Mouse (Mus musculus): ENCODE measurements around the gene Psmb9.
A peak's percentile ranks its signal among the peaks of the same experiment; 100 is the strongest.

The Psmb9 gene

DNA sequence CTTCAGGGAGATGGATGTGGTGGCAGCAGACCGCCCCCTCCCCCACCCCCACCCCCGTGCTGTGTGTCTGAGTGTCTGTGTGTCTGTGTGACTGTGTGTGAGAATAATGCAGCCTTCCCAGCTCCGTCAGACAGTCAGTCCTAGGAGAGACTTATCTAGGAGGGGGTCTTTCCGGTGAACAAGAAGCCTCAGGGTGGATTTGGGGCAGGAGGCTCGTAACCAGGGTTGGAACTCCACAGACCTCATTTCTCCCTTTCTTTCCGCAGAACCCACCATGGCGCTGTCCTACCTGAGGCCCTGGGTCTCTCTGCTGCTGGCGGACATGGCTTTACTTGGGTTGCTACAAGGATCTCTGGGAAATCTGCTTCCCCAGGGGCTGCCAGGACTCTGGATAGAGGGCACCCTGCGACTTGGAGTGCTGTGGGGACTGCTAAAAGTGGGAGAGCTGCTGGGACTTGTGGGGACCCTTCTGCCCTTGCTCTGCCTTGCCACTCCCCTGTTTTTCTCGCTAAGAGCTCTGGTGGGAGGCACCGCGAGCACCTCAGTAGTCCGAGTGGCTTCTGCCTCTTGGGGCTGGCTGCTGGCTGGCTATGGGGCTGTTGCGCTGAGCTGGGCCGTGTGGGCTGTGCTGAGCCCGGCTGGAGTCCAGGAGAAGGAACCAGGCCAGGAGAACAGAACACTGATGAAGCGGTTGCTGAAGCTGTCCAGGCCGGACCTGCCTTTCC lies 17.6 kb upstream of the Psmb9 start:
- peak; percentile 52 for DNase-seq

DNA sequence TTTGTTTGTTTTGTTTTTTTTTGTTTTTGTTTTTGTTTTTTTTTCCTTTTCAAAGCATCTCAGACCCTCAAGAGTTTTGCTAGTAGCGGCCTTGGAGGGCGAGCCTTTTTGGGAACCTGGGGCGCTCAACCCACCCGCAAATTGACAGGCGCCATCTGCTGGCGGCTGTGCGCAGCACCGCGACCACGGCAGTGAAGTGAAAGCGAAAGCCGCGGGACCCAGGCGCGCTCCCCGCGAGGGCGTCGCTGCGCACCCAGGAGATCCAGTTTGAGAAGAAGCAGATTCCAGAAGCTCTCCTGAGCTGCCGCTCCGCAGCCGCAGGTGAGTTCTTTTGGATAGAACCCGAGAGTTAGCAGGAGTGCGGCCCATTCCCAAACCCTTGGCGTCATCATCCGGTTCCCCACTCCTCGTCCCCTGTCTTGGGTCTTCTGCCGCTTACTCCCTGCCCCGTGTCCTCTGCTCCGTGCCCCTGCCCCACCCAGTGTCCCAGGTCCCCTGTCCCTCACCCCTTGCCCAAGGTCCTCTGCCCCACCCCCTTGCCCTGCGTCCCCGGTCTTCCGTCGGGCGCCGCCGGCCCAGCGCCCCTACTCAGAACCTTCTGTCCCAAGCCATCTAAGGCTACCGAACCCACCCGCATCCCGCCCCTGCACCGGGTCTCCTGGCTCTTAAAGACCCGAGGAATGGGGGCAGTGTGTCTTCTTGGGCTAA lies 16.9 kb upstream of the Psmb9 start:
- DNase-seq = peak; percentile 94

DNA sequence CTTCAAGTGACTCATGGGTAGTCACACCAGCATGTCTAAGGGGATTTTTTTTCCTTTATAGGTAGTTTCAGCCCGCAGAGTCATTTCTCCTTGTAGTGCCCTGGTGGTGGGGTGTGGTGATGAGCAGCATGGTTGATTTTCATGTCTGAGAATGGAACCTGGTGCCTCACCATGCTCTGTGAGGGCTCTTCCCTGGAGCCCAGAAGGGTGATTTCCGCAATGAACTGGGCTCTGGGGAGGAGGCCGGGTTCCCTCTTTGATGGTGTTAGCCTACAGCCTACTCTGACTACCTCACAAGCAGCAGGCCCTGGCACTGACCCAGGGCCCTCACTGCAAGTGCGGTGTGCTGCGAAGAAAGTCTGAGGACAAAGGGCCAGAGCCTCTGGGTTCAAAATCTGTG lies 15.9 kb upstream of the Psmb9 start, which contains the start of gene Tap2:
Gene Tap2 (plus strand): TSS at position 84 of the 400 bp plus-strand sequence.
- DNase-seq = no peak

DNA sequence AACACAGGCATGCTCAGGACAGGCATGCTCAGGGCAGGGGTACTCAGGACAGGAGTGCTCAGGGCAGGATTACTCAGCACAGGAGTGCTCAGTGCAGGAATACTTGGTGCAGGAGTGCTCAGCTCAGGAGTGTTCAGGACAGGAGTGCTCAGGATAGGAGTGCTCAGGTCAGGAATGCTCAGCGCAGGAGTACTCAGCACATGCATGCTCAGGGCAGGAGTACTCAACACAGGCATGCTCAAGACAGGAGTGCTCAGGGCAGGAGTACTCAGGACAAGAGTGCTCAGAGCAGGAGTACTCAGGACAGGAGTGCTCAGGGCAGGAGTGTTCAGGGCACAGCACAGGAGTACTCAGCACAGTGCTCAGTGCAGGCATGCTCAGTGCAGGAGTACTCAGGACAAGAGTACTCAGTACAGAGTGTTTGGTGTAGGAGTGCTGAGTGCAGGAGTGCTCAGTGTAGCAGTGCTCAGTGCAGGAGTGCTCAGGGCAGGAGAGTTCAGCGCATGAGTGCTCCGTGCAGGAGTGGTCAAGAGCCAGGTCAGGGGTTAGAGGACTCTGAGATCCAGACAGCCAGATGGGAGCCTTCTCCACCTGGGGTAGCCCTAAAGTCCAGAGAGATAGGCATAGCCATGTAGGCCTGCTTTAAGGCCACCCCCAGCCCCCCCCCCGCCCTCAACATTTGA lies 15.3 kb upstream of the Psmb9 start:
- no peak for DNase-seq

DNA sequence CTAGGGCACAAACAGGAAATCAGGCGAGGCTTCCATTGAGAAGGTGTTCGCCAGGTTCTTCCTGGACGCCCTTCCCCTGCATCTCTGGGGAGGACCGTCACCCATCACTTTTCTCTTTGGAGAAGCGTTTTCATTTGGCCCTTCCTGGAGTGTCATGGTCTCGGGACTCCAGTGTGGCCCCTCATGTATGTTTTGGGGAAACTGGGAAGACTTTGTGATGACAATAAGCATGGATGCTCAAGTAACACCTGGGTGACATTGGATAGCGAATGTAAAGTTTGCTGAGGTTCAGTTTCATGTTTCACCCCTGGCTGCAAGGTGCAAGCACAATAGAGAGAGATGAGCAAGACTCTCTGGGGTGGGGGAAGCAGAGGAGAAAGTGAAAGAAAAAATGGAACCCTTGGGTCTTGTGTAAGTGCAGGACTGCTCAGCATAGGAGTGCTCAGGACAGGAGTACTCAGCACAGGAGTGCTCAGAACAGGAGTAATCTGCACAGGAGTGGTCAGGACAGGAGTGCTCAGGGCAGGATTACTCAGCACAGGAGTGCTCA lies 14.0 kb upstream of the Psmb9 start:
- DNase-seq = no peak

DNA sequence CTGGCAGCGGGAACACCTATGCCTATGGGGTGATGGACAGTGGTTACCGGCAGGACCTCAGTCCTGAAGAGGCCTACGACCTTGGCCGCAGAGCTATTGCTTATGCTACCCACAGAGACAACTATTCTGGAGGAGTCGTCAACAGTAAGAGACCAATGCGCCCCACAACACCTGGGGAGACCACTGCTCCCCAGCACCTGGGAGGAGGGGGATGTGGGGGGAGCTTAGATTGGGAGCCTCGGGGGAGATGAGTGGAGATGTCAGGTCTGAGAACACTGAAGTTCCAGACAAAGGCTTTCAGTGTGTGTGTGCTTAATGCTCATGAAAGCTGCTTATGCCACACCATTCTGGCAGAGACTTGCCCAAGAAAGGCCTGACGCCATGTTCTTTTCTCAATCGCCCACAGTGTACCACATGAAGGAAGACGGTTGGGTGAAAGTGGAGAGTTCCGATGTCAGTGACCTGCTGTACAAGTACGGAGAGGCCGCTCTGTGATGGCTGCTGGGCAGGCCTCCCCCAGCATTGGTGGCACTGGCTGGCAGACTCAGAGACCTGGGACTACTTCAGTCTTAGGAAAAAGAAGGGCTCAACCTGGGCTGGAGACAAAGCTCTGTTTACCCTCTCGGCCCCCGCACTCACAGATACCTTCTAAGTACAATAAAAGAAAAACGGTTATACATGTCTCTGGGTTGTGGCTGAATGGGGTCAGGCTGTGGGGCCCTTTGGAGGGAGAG lies 13.4 kb upstream of the Psmb9 start:
- DNase-seq = no peak

DNA sequence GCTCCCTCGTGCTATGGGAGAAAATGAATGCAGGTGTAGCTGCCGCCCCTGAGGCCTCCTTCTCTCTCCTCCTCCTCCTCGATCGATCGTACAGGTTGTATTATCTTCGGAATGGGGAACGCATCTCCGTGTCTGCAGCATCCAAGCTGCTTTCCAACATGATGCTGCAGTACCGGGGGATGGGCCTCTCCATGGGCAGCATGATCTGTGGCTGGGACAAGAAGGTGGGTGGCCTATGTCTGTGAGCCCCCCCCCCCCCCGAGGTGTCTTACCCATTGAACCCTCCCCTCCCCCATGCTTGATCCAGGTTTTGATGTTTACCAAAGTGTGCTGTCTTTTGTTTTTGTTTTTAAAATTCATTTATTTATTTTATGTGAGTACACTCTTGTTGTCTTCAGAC lies 12.5 kb upstream of the Psmb9 start:
- DNase-seq = no peak

DNA sequence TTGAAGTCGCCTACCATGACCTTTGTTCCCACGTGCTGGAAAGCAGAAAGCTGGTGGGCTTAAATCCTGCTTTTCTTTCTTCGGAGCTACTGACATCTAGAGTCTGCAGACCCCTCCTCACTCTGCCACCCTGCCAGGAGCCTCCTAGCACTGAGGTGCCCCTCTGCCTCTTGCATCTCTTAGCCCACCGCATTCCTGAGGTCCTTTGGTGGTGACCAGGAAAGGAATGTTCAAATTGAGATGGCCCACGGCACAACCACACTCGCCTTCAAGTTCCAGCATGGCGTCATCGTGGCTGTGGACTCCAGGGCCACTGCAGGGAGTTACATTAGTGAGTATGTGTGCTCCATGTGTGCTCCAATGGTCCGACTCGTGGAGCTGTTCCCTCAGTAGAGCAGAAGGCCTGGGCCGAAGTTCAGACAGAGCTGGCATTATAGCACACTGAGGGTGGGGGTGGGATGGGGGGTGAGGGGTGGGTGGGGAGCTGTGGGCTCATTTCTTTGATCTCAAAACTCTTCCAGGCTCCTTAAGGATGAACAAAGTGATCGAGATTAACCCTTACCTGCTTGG lies 11.6 kb upstream of the Psmb9 start:
- no peak for DNase-seq

DNA sequence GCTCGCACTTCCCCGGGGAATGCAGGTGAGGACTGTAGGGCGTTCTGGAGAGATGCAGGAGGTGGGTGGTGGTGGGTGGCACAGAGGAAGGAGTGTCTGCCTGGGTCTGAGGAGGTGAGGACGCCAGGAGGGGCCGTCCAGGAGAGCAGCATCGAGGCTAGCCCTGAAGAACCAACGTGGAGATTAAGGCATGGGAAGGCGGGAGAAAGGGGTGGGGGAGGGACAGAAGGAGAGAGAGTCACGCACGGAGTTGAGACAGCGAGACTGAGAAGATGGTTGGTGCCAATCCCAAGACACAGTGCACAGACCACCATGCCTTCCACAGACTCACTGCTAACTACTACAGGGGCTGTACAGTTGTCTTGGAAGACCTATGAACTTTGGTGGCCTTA lies 11.0 kb upstream of the Psmb9 start:
- no peak for DNase-seq

DNA sequence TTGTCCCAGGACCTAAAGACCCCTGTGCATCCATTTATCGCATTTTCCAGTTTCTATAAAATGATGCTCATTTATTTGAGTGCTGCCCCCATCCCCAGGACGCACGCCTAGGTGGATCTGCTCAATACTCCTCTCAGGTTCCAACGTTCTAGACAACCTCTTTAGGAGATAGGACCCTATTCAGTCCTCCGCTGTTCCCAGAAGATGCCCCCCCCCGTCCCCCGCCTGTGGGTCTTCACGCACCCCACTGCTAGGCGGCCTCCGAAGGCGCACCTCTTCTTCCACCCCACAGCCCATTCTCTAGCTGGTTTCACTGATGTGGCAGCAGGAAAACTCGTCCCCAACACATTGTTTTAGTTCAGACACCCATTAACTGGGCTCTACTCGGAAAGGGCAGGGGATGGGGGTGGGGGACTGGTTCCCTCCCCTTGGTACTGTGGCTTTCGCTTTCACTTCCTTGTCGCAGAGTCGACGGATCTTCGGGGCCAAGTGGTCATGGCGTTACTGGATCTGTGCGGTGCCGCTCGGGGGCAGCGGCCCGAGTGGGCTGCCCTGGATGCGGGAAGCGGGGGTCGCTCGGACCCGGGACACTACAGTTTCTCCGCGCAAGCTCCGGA lies 10.4 kb upstream of the Psmb9 start:
- peak; percentile 69 for DNase-seq

DNA sequence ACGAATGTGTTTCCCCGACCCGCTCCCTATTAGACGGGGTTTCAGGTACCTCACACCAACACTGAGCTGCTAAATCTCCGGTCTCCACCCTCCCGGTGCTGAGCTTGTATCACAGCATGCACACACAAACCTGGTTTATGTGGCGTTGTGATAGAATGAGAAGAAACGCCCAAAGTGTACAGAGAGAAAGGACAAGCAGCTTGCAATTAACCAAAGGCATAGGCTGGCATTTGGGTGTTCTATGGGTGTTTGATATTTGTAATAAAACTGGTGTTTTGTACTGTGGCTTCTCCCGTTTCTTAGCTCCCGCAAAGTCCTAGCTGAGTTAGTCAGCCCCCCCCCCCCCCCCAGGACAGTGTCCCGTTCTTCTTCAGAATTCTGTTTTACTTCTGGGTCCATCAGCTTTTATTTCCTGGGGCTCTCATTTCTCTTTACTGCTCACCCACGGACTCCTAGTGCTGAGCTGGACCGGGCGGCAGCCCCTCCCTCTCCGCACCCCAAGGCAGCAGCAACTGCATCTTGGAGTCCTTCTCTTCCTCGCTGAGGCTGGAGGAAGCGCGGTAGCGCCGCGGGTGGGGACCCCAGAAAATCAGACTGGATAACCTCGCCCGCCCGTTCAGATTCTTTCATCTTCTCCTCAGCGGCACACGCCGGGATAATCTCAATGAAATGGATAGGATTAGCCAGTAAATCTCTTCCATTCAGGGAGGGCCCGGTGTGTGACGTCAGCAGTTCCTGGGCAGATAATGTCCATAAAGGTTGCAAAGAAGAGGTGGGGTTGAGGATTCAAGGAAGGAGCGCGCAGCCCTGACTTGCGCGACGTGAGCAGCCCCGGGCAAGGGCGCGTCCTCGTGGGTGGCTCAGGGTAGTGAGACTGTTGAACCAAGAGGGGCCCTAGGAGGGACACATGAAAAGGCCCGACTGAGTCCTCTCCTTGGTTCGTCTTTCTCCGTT lies 9.7 kb upstream of the Psmb9 start, which contains the start of gene Psmb8:
Gene Psmb8 (plus strand): TSS at position 781 of the 954 bp plus-strand sequence.
- peak; percentile 97 for DNase-seq

DNA sequence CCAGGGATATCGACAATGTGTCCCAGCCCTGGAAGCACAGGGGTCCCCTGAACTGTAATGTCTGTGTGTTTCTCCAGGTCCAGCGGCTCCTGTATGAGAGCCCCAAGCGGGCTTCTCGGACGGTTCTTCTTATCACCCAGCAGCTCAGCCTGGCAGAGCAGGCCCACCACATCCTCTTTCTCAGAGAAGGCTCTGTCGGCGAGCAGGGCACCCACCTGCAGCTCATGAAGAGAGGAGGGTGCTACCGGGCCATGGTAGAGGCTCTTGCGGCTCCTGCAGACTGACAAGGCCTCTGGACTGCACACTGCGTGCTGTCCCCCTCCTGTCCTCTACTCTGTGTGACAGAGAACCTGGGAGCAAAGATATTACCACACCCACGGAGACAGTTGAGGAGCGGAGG lies 8.9 kb upstream of the Psmb9 start:
- no peak for DNase-seq

DNA sequence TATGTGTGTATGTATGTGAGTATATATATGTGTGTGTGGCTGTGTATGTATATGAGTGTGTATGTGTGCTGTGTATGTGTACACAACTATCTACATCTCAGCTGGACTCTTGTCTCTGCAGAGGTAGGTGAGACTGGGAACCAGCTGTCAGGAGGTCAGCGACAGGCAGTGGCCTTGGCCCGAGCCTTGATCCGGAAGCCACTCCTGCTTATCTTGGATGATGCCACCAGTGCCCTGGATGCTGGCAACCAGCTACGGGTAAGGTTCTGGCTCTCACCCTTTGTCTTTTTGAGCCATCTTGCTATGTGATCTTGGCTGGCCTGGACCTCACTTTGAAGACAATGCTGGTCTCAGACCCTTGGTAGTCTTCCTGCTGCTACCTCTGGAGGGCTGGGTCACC lies 7.2 kb upstream of the Psmb9 start:
- DNase-seq = no peak

DNA sequence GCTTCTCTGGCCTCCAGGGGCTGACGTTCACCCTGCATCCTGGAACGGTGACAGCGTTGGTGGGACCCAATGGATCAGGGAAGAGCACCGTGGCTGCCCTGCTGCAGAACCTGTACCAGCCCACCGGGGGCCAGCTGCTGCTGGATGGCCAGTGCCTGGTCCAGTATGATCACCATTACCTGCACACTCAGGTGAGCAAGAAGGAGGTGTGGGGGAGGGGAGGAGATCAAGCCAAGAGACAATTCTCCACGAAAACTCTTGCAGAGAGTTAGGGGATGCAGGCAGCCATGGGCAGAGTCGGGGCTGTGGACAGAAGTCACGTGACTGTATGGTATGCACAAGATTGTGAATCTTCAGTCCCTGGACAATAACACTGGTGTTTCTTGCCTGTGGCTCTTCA lies 5.9 kb upstream of the Psmb9 start:
- DNase-seq = no peak

DNA sequence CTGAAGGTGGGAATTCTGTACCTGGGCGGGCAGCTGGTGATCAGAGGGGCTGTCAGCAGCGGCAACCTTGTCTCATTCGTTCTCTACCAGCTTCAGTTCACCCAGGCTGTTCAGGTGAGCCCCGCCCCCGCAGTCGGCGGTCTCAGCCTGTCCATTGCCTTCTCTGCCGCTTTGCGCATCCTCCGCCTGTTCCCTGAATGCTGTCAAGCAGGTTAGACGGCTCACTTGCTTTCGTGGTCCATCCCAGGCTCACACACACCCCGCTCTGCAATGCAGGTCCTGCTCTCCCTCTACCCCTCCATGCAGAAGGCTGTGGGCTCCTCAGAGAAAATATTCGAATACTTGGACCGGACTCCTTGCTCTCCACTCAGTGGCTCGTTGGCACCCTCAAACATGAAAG lies 5.3 kb upstream of the Psmb9 start:
- no peak for DNase-seq

DNA sequence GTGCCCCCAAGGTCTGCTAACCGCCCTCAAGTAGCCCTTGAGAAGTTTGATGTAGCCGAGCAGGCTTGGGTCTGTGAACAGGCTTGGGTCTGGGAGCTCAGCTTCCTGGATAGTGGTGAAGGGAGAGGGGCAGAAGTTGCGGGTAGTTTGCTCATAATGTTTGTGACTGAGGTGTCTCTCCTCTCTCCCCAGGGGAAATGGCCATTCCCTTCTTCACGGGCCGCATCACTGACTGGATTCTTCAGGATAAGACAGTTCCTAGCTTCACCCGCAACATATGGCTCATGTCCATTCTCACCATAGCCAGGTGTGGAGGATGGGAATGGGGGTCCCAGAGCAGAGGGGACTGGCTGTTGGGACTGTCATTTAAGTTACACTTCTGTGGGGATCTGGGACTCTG lies 1.4 kb upstream of the Psmb9 start:
- no peak for DNase-seq

DNA sequence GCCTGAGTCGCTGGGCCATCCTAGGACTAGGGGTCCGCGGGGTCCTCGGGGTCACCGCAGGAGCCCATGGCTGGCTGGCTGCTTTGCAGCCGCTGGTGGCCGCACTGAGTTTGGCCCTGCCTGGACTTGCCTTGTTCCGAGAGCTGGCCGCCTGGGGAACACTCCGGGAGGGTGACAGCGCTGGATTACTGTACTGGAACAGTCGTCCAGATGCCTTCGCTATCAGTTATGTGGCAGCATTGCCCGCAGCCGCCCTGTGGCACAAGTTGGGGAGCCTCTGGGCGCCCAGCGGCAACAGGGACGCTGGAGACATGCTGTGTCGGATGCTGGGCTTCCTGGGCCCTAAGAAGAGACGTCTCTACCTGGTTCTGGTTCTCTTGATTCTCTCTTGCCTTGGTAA lies 446 bp upstream of the Psmb9 start:
- DNase-seq = no peak

DNA sequence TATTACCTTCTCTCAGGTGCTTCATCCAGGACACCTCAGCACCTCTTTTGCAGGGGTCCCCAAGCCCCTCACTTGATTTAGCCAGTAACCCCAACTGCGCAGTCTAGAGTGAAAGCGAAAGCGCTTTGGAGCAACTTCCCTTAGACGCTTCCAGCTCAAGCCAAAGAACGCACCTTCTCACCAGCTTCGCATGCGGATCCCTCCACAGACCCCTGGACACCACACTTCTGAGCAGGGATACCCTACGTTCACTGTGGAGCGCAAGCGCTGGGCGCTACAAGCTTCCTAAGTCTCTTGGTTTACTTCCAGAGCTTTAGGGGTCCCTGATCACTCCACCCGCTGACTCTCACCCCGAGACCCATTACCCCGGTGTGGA lies 691 bp downstream of the Psmb9 start:
- peak; percentile 44 for DNase-seq

DNA sequence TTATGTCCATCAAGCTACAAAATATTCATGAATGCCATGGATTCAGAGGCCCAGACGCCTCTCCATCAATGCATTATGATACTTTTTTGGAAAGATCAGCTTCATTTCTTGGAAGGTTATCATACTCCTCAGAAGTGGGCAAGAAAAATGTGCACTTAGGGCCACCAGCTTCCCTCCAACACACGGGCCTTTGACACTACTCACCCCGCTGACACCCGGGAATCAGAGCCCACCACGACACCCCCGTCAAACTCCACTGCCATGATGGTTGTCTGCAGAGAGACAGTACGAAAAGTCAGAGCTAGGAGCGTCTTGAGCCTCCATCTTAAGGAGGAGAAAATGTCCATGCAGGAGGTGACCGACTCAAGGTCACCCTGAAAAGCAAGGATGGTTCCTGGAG lies 2.0 kb downstream of the Psmb9 start:
- DNase-seq = no peak

DNA sequence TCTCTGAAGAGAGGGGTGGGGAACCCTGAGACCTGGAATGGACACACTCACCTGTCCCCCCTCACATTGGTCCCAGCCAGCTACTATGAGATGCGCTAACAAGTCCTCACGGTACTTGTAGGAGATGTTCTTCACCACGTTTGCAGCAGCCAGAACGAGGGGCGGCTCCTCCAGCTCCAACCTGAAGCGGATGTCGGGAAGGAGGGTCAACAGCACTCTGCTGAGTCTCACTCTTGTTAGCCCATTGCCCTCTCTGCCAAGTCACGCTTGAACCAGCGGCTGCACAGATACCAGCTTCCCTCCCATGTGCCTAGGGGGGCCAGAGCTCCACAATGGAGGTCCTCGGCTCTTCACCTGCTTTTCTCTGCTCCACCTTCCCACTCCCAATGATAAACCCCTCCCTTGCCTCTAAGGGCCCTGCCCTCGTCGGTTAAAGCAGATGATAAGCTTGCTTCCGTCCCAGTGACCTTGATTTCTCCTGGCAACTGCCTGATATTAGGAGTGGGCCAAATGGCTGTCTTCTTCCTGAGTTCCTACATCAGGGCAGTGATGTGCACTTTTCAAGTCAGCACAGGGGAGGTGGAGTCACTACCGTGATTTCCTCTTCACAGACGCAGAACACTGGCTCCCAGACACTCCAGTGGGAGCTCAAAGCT lies 3.9 kb downstream of the Psmb9 start:
- DNase-seq = no peak

All from lung, postnatal 14 days (tissue).